Mouse (Mus musculus) thymus, postnatal 14 days (tissue): Measurements from ENCODE around the gene Rsrc2.

Source experiments
- DNase-seq: peaks from one replicate; pipeline ENCODE4 v3.0.0; 2021

The Rsrc2 gene

DNA sequence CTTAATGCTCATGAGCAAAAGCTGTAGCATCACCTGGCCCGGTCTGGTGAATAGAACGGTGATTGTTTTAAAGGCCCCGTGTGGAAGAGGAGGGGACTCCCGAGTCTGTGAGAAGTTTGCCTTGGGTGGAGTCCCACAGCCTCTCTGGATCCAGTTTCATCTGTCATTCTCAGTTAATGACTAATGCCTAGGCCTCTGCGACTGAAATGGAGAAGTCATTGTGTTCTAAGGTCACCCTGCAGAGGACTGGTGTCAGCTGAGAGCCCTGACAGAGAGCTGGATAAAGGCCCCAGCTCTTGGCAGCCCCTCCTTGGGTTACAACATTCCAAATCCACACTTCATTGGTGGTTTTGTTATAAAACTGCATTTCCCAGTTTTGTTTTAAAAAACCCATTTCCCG lies 54.7 kb downstream of the Rsrc2 start:
- no peak for DNase-seq

GRCm38 (mm10) chr5:123684221-123685144 lies 64.7 kb downstream of the Rsrc2 start, which contains the start of gene Clip1:
TSS of gene Clip1 (minus strand) at chr5:123684618.
- DNase-seq: peak; percentile 77

GRCm38 (mm10) chr5:123683377-123684220 lies 65.6 kb downstream of the Rsrc2 start:
- DNase-seq: peak; percentile 59

DNA sequence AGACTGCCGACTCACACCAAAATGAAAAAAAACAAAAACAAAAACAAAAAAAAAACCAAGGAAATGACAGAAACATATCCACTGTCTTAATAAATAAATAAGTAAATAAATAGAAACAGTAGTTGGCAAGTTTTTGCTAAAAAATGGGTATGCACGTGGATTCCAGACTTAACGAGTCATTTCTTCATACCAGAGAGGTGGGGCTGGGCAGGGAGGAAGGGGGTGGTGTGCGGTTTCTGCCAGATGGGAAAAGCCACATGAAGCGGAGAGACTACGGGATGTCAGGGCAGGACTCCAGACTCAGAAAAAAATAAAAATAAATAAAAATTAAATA lies 66.2 kb downstream of the Rsrc2 start:
- no peak for DNase-seq

DNA sequence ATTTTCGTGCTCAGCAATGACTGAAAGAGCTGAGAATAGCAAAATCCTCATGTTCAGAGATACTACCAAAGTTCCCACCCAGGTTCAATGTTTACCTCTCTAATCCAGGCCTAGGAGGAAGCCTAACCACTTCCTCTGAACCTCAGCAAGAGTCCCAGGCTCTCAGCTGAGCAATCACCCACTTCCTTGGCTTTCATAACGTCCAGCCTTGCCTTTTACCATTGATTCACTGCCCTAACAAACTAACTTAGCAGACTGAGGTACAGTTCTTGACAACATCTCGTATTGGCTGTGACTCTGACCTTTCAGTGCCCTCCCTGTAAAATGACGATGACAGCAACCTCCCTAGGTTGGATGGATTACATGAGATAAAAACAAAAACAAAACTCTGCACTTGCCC lies 66.8 kb downstream of the Rsrc2 start:
- DNase-seq: peak; percentile 24

DNA sequence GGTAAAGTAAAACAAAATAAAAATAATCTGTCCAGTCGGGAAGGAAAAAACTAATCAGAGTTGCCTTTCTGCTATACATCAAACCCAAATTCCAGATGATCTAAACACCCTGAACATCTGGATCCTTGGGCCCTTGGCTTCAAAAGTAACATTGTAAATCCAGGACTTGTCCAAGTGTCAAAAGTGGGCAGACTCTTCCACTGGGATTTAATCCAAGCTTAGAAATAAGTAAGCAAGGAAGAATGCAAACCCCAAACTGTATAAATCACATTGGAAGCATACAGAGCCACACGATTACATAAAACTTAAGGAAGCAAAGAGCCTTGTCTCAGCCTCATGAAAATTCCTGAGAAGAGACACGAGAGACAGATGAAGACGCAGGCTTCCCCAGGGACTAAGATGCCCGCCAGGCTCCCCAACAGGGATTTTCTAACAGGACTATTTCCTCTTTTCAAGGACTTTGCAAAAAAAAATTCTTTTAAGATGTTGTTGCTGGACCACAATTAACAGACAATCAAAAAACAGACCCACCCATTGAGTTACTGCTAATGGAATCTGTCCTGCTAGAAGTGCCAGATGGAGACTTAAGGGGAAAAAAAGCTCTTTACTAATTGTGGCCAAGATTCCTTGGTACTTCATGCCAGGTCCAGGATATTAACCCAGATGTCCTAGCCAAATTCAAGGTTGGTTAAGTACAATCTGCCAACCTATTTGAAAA lies 69.5 kb downstream of the Rsrc2 start:
- DNase-seq: no peak

DNA sequence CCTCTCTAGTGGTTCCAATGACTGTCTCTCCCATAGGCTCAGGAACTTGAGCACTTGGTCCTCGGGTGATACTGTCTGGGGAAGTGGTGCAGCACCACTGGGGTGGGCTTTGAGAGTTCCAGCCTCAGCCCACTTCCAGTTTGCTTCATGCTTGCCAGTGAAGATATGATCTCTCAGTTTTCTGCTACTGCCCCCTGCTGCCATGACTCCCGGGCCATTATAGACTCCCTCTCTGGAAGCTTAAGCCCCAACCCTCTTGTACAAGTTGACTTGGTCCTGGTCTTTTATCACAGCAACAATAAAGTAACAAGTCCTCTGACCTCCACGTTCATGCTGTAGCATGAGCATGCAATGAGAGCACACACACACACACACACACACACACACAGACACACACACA lies 70.1 kb downstream of the Rsrc2 start:
- peak; percentile 30 for DNase-seq
